Mouse (Mus musculus): ENCODE results near the gene Chmp4b. TPM values are rescaled to one million over a fixed set of nuclear protein-coding genes. Genes with fewer than 3 reads are reported as not detected.

Gene Chmp4b
- polyA plus RNA-seq, 1 experiment from 2014 or later = 16.6 TPM

DNA sequence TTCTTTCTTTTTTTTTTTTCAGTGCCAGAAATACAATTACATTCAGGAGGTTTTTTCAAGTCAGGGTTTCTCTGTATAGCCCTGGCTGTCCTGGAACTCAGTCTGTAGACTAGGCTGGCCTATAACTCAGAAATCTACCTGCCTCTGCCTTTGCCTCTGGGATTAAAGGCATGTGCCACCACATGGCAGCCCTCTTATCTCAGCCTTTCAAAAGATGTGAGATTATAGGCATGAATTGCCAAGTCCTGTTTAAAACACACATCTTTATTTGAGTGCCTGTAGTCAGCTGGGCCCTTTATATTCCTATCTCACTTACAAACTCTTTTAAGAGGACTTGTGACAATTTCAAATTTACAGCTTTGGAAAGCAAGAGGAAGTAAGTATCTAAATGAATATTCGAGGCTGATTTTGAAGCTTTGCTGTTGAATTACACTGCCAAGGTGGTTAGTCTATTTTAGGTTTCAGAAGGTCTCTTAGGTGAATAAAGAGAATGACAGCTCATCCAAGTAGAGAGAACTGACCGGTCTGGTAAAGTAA, 4.4 kb downstream of the Chmp4b start:
- H3K27ac ChIP-seq (ENCODE audit: low read depth, low read length) = no peak overlapping the region
- H3K27me3 ChIP-seq (ENCODE audit: control insufficient read depth, insufficient read depth, low read length) = no peaks in the 10 kb centered on the region
- H3K4me1 ChIP-seq (ENCODE audit: control insufficient read depth, insufficient read depth, low read length) = peaks cover 9% of the 10 kb centered on the region
- peak overlapping the region; percentile 89; the same call in 1 of the 2 replicates for H3K9ac ChIP-seq (replicated peaks; ENCODE audit: low read depth, low read length)
- 0 out of 2 replicates have a peak, but pooled peaks cover 2% of the 10 kb centered on the region for H3K36me3 ChIP-seq (ENCODE audit: control insufficient read depth, insufficient read depth, low read length)
- peak overlapping the region; percentile 48; the same call in 1 of the 2 replicates for H3K4me2 ChIP-seq (ENCODE audit: low read depth, low read length)
- H3K4me3 ChIP-seq (ENCODE audit: low read depth, low read length) = peak overlapping the region; percentile 85; the same call in 1 of the 2 replicates
- no peak for ATAC-seq (ENCODE audit: low read depth)
- 85% methylated on average over 2 of the region's 2 CpGs for WGBS
- no peaks in the 10 kb centered on the region for H3K9me3 ChIP-seq (ENCODE audit: control insufficient read depth, low read length)

DNA sequence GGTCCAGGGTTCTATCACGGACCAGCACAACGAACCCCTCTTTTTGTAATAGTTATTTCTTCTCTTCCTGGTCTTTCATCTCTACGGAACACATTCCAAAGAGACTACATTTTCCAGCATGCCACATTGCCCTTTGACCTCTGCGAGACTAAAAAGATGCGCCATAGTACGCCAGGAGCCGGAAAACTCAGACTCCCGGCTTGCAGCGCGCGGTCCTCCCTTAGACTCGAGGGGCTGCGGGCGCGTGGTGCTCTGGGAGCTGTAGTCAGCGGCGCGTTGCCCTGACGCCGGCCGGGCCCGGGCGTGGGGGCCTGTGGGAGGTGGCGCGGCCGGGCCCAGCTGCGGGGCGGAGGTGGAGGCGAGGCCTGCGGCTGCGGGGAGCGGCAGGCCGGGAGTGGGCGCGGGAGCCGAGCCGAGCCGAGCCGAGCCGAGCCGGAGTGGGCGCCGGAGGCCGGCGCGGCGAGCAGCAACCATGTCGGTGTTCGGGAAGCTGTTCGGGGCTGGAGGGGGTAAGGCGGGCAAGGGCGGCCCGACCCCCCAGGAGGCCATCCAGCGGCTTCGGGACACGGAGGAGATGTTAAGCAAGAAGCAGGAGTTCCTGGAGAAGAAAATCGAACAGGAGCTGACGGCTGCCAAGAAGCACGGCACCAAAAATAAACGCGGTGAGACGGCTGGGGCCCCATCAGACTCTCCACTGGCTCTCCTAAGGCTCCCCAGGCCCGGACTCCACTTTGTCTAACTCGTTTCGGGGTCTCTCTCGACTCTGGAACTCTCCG, 5.4 kb downstream of the Chmp4b start:
- 0 out of 2 replicates have a peak, but pooled peaks cover 4% of the 10 kb centered on the region for H3K36me3 ChIP-seq (ENCODE audit: control insufficient read depth, insufficient read depth, low read length)
- under 1% methylated on average over 56 of the region's 67 CpGs for WGBS

DNA sequence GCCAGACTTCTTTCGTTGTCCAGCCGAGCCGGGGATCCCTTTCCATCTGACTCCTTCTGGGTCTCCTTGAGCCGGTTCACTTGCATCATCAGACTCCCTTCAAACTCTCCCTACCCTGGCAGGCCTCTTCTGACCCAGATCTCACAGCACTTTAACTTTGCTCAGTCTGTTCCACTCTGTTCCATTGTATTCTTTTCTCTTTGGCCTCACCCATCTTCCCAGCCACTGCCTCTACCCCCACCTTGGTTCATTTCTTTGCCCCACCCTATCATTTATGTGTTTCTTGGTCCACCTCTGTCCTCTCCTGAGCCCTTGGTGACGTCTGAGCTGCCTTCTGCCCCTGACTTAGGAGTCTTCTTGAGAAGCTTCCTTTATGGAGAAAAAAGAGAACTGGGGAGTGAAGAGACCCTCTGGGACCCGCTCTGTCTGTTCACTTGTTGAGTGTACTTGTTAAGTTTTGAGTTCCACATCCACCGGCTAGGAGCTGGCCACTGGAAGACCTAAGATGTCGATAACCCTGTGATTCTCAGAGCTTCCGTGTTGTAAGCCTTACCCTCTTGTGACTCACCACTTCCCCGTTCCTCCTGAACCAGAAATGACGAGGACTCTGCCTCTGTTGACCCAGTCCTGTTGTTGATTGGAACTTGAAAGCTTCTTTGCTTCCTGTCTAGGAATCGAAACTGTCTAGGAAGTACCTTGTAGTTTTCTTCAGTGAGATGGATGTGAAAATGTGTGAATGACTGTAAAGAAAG, 6.2 kb downstream of the Chmp4b start:
- H3K4me1 ChIP-seq (ENCODE audit: control insufficient read depth, insufficient read depth, low read length) = peaks cover 9% of the 10 kb centered on the region
- no peaks in the 10 kb centered on the region for H3K27me3 ChIP-seq (ENCODE audit: control insufficient read depth, insufficient read depth, low read length)
- WGBS = 12% methylated on average over 12 of the region's 12 CpGs
- peak overlapping the region; percentile 81 for H3K4me2 ChIP-seq (ENCODE audit: low read depth, low read length)
- peak overlapping the region; percentile 71 for H3K27ac ChIP-seq (ENCODE audit: low read depth, low read length)
- peak overlapping the region; percentile 85 for H3K4me3 ChIP-seq (ENCODE audit: low read depth, low read length)
- peak overlapping the region; percentile 89 for H3K9ac ChIP-seq (replicated peaks; ENCODE audit: low read depth, low read length)
- peak; percentile 15; the same call in 1 of the 2 replicates for ATAC-seq (ENCODE audit: low read depth)
- H3K36me3 ChIP-seq (ENCODE audit: control insufficient read depth, insufficient read depth, low read length) = 0 out of 2 replicates have a peak, but pooled peaks cover 4% of the 10 kb centered on the region
- H3K9me3 ChIP-seq (ENCODE audit: control insufficient read depth, low read length) = no peaks in the 10 kb centered on the region

More for the DNA sequence above, 5.4 kb downstream of the Chmp4b start:
- no peaks in the 10 kb centered on the region for H3K27me3 ChIP-seq (ENCODE audit: control insufficient read depth, insufficient read depth, low read length)
- H3K4me2 ChIP-seq (ENCODE audit: low read depth, low read length) = peak overlapping the region; percentile 81
- no peaks in the 10 kb centered on the region for H3K9me3 ChIP-seq (ENCODE audit: control insufficient read depth, low read length)
- peak overlapping the region; percentile 89 for H3K9ac ChIP-seq (replicated peaks; ENCODE audit: low read depth, low read length)
- peak overlapping the region; percentile 71 for H3K27ac ChIP-seq (ENCODE audit: low read depth, low read length)
- peak; percentile 100 for ATAC-seq (ENCODE audit: low read depth)
- peak overlapping the region; percentile 85 for H3K4me3 ChIP-seq (ENCODE audit: low read depth, low read length)
- H3K4me1 ChIP-seq (ENCODE audit: control insufficient read depth, insufficient read depth, low read length) = peaks cover 9% of the 10 kb centered on the region

DNA sequence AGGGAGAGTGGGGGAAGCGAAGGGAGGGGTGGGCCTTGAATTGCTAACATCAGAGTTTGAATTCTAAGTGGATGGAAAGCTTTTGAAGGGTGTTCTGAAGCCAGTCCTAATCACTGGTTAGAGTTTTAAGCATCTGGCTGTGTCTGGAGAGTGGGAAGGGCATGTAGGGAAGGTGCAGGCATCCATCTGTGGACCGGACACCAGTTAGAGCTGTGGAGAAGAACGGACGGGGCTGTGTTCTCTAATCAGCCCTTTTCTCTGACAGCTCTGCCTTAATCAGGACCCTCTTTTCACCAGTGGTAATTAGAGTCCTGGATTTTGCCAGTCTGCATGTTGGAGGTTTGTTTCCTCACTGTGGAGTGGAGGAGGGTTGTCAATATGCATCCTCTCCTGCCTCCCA, 7.6 kb downstream of the Chmp4b start:
- no peaks in the 10 kb centered on the region for H3K27me3 ChIP-seq (ENCODE audit: control insufficient read depth, insufficient read depth, low read length)
- ATAC-seq (ENCODE audit: low read depth) = no peak
- H3K4me3 ChIP-seq (ENCODE audit: low read depth, low read length) = no peak overlapping the region
- WGBS = 87% methylated on average over 4 of the region's 4 CpGs
- no peak overlapping the region for H3K9ac ChIP-seq (replicated peaks; ENCODE audit: low read depth, low read length)
- peaks cover 9% of the 10 kb centered on the region for H3K4me1 ChIP-seq (ENCODE audit: control insufficient read depth, insufficient read depth, low read length)
- H3K9me3 ChIP-seq (ENCODE audit: control insufficient read depth, low read length) = no peaks in the 10 kb centered on the region
- H3K36me3 ChIP-seq (ENCODE audit: control insufficient read depth, insufficient read depth, low read length) = 0 out of 2 replicates have a peak, but pooled peaks cover 4% of the 10 kb centered on the region
- H3K27ac ChIP-seq (ENCODE audit: low read depth, low read length) = no peak overlapping the region
- H3K4me2 ChIP-seq (ENCODE audit: low read depth, low read length) = no peak overlapping the region; the same call in 1 of the 2 replicates

DNA sequence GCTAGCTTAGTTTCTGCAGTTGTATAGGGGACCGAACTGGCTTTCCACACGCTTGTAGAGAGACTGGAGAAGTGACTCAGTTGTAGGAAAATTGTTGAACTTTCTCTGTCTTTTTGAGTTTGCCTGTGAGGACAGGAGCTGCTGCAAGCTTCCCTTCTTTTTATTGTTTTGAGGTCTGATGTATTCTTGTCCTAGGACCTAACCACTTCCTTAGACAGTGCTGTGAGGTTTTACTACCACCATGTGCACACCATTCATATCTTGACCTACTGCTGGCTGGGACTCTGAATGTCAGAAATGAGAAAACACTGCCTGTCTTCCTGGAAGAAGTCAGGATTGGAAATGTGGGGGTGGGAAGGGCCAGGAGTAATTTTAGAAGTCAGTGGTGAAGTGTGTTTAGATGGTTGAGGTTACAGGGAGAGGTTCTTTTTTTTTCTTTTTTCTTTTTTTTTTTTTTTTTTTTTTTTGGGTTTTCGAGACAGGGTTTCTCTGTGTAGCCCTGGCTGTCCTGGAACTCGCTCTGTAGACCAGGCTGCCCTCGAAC, 8.1 kb downstream of the Chmp4b start:
- Histone ChIP-seq H3K4me2 (ENCODE audit: low read depth, low read length) (no peak overlapping the region), H3K9me3 (ENCODE audit: control insufficient read depth, low read length) (no peaks in the 10 kb centered on the region), H3K4me3 (ENCODE audit: low read depth, low read length) (no peak overlapping the region), H3K36me3 (ENCODE audit: control insufficient read depth, insufficient read depth, low read length) (0 out of 2 replicates have a peak, but pooled peaks cover 4% of the 10 kb centered on the region), H3K9ac (replicated peaks; ENCODE audit: low read depth, low read length) (no peak overlapping the region), H3K27me3 (ENCODE audit: control insufficient read depth, insufficient read depth, low read length) (no peaks in the 10 kb centered on the region), H3K4me1 (ENCODE audit: control insufficient read depth, insufficient read depth, low read length) (peaks cover 9% of the 10 kb centered on the region), H3K27ac (ENCODE audit: low read depth, low read length) (no peak overlapping the region)
- WGBS = 89% methylated on average over 3 of the region's 5 CpGs
- no peak for ATAC-seq (ENCODE audit: low read depth)

DNA sequence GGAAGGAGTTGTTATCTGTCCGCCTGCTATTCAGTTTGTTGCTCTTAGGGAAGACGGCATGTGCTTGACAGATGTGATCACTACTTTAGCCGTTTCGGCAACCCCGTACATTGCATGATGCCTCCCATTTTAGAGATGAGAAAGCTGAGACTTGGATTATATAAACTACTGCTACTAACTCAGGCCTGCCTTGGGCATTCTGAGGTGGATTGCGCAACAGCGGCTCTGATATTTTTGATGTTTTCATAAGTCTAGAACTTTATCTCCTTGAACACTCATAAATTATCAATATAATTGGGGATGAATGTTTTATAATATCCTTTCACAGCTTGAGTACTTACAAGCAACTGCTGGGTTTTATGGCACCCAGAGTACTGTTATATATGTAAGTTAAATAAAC, 17.2 kb downstream of the Chmp4b start:
- Histone ChIP-seq H3K9me3 (ENCODE audit: control insufficient read depth, low read length) (no peaks in the 10 kb centered on the region), H3K4me2 (ENCODE audit: low read depth, low read length) (no peak overlapping the region), H3K4me1 (ENCODE audit: control insufficient read depth, insufficient read depth, low read length) (no peaks in the 10 kb centered on the region), H3K27me3 (ENCODE audit: control insufficient read depth, insufficient read depth, low read length) (no peaks in the 10 kb centered on the region), H3K27ac (ENCODE audit: low read depth, low read length) (no peak overlapping the region), H3K9ac (replicated peaks; ENCODE audit: low read depth, low read length) (no peak overlapping the region), H3K4me3 (ENCODE audit: low read depth, low read length) (no peak overlapping the region), H3K36me3 (ENCODE audit: control insufficient read depth, insufficient read depth, low read length) (no peaks in the 10 kb centered on the region)
- WGBS = 86% methylated on average over 7 of the region's 7 CpGs
- no peak for ATAC-seq (ENCODE audit: low read depth)

DNA sequence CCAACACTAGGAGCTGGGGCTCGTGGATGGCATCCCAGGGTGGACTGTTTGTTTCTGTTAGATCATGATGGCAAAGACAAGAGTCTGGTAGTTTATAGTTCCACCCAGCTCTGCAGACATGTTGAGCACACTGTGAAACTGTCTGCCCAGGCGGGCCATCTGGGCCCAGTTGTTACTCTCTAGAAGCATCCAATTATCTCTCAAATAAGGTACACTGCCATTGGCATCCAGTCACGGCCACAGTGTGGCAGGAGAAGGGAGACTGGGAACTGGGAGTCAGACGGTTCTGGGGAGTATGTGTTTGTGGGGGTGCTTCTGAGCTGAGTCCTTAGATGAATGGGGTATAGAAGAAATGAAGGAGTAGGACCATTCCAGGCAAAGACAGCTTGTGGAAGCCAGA, 18.6 kb downstream of the Chmp4b start:
- Histone ChIP-seq H3K4me2 (ENCODE audit: low read depth, low read length) (no peak overlapping the region), H3K9ac (replicated peaks; ENCODE audit: low read depth, low read length) (no peak overlapping the region), H3K36me3 (ENCODE audit: control insufficient read depth, insufficient read depth, low read length) (no peaks in the 10 kb centered on the region), H3K9me3 (ENCODE audit: control insufficient read depth, low read length) (no peaks in the 10 kb centered on the region), H3K27me3 (ENCODE audit: control insufficient read depth, insufficient read depth, low read length) (no peaks in the 10 kb centered on the region), H3K27ac (ENCODE audit: low read depth, low read length) (no peak overlapping the region), H3K4me1 (ENCODE audit: control insufficient read depth, insufficient read depth, low read length) (no peaks in the 10 kb centered on the region), H3K4me3 (ENCODE audit: low read depth, low read length) (no peak overlapping the region)
- 46% methylated on average over 4 of the region's 4 CpGs for WGBS
- no peak for ATAC-seq (ENCODE audit: low read depth)

DNA sequence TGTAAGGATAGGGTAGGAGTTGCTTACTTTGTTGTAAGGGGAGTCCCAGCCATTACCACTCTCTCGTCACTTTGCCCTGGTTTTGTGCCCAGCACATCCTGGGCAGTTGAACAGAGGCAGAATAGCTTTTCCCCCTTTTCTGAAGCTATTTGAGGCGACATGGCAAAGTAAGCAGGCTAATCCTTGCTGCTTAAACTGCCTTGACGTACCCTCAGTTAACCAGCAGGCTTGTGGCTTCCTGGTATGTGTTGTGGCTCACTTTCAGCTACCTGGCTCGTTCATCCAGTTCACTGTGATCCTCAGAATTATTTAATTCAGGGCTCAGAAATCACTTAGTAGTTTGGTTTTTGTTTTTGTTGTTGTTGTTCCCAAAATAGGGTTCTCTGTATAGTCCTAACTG, 19.2 kb downstream of the Chmp4b start:
- H3K4me2 ChIP-seq (ENCODE audit: low read depth, low read length) = no peak overlapping the region
- no peaks in the 10 kb centered on the region for H3K9me3 ChIP-seq (ENCODE audit: control insufficient read depth, low read length)
- no peaks in the 10 kb centered on the region for H3K27me3 ChIP-seq (ENCODE audit: control insufficient read depth, insufficient read depth, low read length)
- no peak overlapping the region for H3K27ac ChIP-seq (ENCODE audit: low read depth, low read length)
- H3K36me3 ChIP-seq (ENCODE audit: control insufficient read depth, insufficient read depth, low read length) = no peaks in the 10 kb centered on the region
- H3K4me1 ChIP-seq (ENCODE audit: control insufficient read depth, insufficient read depth, low read length) = no peaks in the 10 kb centered on the region
- no peak for ATAC-seq (ENCODE audit: low read depth)
- no peak overlapping the region for H3K9ac ChIP-seq (replicated peaks; ENCODE audit: low read depth, low read length)
- WGBS = 86% methylated on average over 4 of the region's 4 CpGs
- H3K4me3 ChIP-seq (ENCODE audit: low read depth, low read length) = no peak overlapping the region
